Mouse (Mus musculus): ENCODE data around the gene Dnajc5g.

GRCm38 (mm10) chr5:31153516-31154151 lies 47.5 kb downstream of the Dnajc5g start:
- TF ChIP-seq CTCF (IDR thresholded peaks at IDR 0.05): no peak
- no peak for TF ChIP-seq EP300 (IDR thresholded peaks at IDR 0.05)

All from lung, postnatal 0 days (tissue).